Comparison of ENCODE assay signal across 11 mouse cellular contexts in genomic region chr5:24726901-24727836, GRCm38 (mm10). TPM values are rescaled to one million over a fixed set of nuclear protein-coding genes. Genes with fewer than 3 reads are reported as not detected.
DNase-seq lines count a peak whose midpoint lies in the region; ATAC-seq and TF ChIP-seq lines count a peak whose summit lies in the region.
"Had no signal": no experiment of that assay in that cellular context is flagged by ENCODE, and none has a peak within 500 bp of the region (broad histone marks: within the 10 kb centered on the region; RNA-seq: fewer than 3 reads in every experiment).

No protein-coding gene starts in this region.

- 0 out of 2 replicates have a peak, but pooled peaks have one; percentile 4 for ATAC-seq in intestine, embryonic 14.5 days (replicated peaks; ENCODE audit: low FRiP score, low TSS enrichment, low read depth)
- no peak for ATAC-seq in intestine, postnatal 0 days
- ATAC-seq in liver, embryonic 11.5 days (replicated peaks; ENCODE audit: low FRiP score), result peak; percentile 64
- ATAC-seq: forebrain, embryonic 16.5 days had no signal

- 62% methylated on average over 12 of the region's 12 CpGs for WGBS in intestine, embryonic 14.5 days
- WGBS in intestine, postnatal 0 days, result 56% methylated on average over 12 of the region's 12 CpGs
- 57% methylated on average over 12 of the region's 12 CpGs for WGBS in liver, embryonic 11.5 days
- WGBS in midbrain, embryonic 10.5 days, result 71% methylated on average over 12 of the region's 12 CpGs

- H3K36me3 ChIP-seq in intestine, embryonic 14.5 days (ENCODE audit: control insufficient read depth, insufficient read depth, low read length), result no peaks in the 10 kb centered on the region
- H3K36me3 ChIP-seq in intestine, postnatal 0 days (ENCODE audit: control insufficient read depth, insufficient read depth), result no peaks in the 10 kb centered on the region
- no peaks in the 10 kb centered on the region for H3K36me3 ChIP-seq in liver, embryonic 11.5 days (ENCODE audit: control insufficient read depth, insufficient read depth, low read length)
- no peaks in the 10 kb centered on the region for H3K36me3 ChIP-seq in midbrain, embryonic 10.5 days

- no peak for DNase-seq in intestine, embryonic 14.5 days (ENCODE audit: low spot score)
- DNase-seq in urinary bladder, postnatal 14 days (ENCODE audit: low spot score), result peak; percentile 55
- DNase-seq in urinary bladder, postnatal 25 days (ENCODE audit: low spot score), result no peak
- no peak for DNase-seq in liver, embryonic 11.5 days (ENCODE audit: low spot score)
- no peak for DNase-seq in right cerebral cortex, postnatal 14 days
- no peak for DNase-seq in midbrain, embryonic 10.5 days (ENCODE audit: low spot score)
- no peak for DNase-seq in left cerebral cortex, adult 8-10 months (ENCODE audit: low spot score in 2 of 2)
- DNase-seq: heart, adult 2 months had no signal

- no peak overlapping the region for H3K4me2 ChIP-seq in intestine, embryonic 14.5 days (ENCODE audit: low read length)
- H3K4me2 ChIP-seq in intestine, postnatal 0 days (replicated peaks; ENCODE audit: low read depth), result no peak overlapping the region
- H3K4me2 ChIP-seq in liver, embryonic 11.5 days, result peak overlapping the region; percentile 7; the same call in 1 of the 2 replicates

- no peaks in the 10 kb centered on the region for H3K27me3 ChIP-seq in intestine, embryonic 14.5 days (replicated peaks; ENCODE audit: control insufficient read depth, insufficient read depth, low read length)
- H3K27me3 ChIP-seq in intestine, postnatal 0 days (replicated peaks; ENCODE audit: control insufficient read depth, insufficient read depth, low read length), result peaks cover 30% of the 10 kb centered on the region
- peaks cover 41% of the 10 kb centered on the region for H3K27me3 ChIP-seq in liver, embryonic 11.5 days (replicated peaks; ENCODE audit: control insufficient read depth, insufficient read depth, low read length)
- peaks cover 41% of the 10 kb centered on the region for H3K27me3 ChIP-seq in midbrain, embryonic 10.5 days (ENCODE audit: low read depth, poor library complexity, severe bottlenecking)

- no peaks in the 10 kb centered on the region for H3K9me3 ChIP-seq in intestine, embryonic 14.5 days (ENCODE audit: control insufficient read depth, low read length)
- no peaks in the 10 kb centered on the region for H3K9me3 ChIP-seq in intestine, postnatal 0 days (ENCODE audit: control insufficient read depth)
- no peaks in the 10 kb centered on the region for H3K9me3 ChIP-seq in liver, embryonic 11.5 days (ENCODE audit: control insufficient read depth, low read length)
- no peaks in the 10 kb centered on the region for H3K9me3 ChIP-seq in midbrain, embryonic 10.5 days (replicated peaks)

- TF ChIP-seq CTCF in intestine, postnatal 0 days (IDR thresholded peaks at IDR 0.05; ENCODE audit: low read depth), result no peak

- H3K27ac ChIP-seq in intestine, embryonic 14.5 days (ENCODE audit: low read depth), result no peak overlapping the region
- no peak overlapping the region for H3K27ac ChIP-seq in intestine, postnatal 0 days (ENCODE audit: low read depth, low read length)
- no peak overlapping the region for H3K27ac ChIP-seq in liver, embryonic 11.5 days (ENCODE audit: low read depth, low read length)
- no peak overlapping the region for H3K27ac ChIP-seq in midbrain, embryonic 10.5 days (replicated peaks)
- H3K27ac ChIP-seq: heart, adult 2 months had no signal

- H3K4me1 ChIP-seq in intestine, embryonic 14.5 days (replicated peaks; ENCODE audit: control insufficient read depth, insufficient read depth, low read length), result peaks cover 37% of the 10 kb centered on the region
- H3K4me1 ChIP-seq in intestine, postnatal 0 days (replicated peaks; ENCODE audit: control insufficient read depth, insufficient read depth, low read length), result 0 out of 2 replicates have a peak, but pooled peaks cover 3% of the 10 kb centered on the region
- peaks cover 23% of the 10 kb centered on the region for H3K4me1 ChIP-seq in liver, embryonic 11.5 days (replicated peaks; ENCODE audit: control insufficient read depth, insufficient read depth, low read length)
- H3K4me1 ChIP-seq in midbrain, embryonic 10.5 days, result peaks cover 46% of the 10 kb centered on the region

- H3K9ac ChIP-seq in intestine, embryonic 14.5 days (ENCODE audit: low read length), result no peak overlapping the region
- H3K9ac ChIP-seq in intestine, postnatal 0 days (ENCODE audit: low read depth, low read length), result no peak overlapping the region
- no peak overlapping the region for H3K9ac ChIP-seq in liver, embryonic 11.5 days (ENCODE audit: low read depth, low read length)

- H3K4me3 ChIP-seq in intestine, embryonic 14.5 days (ENCODE audit: low read depth, low read length), result no peak overlapping the region
- H3K4me3 ChIP-seq in intestine, postnatal 0 days (ENCODE audit: low read depth, low read length), result no peak overlapping the region
- H3K4me3 ChIP-seq in liver, embryonic 11.5 days (ENCODE audit: low read depth, low read length), result no peak overlapping the region
- no peak overlapping the region for H3K4me3 ChIP-seq in midbrain, embryonic 10.5 days
- H3K4me3 ChIP-seq: heart, adult 2 months; myocyte had no signal

RNA-seq across cellular contexts. Expression of gene Wdr86, which starts 3.4 kb away (rescaled TPM):
- 17.6 and 18.7 TPM in 2 replicates for polyA plus RNA-seq in intestine, embryonic 14.5 days (2014; fragmentation: Nextera tagmentation; extraction: Ambion mirVana)
- polyA plus RNA-seq in intestine, postnatal 0 days (2015; fragmentation: Nextera tagmentation; extraction: Ambion mirVana), result 2.7 and 2.9 TPM in 2 replicates
- polyA plus RNA-seq in liver, embryonic 11.5 days (2014; fragmentation: Nextera tagmentation; extraction: Ambion mirVana), result 9.8 and 11.2 TPM in 2 replicates
- 13.9 and 15.2 TPM in 2 replicates for polyA plus RNA-seq in midbrain, embryonic 10.5 days (2016; fragmentation: Nextera tagmentation; extraction: Ambion mirVana)
- total RNA-seq in left cerebral cortex, adult 8-10 months (2022), result 1 to 10 TPM in 2 of 4 experiments, under 1 TPM in 2; 0.33 to 2.2 (median 0.99) TPM
- polyA plus RNA-seq: myocyte had no signal

RNA-seq across cellular contexts. Expression of gene Crygn, which starts 30.6 kb away (rescaled TPM):
- polyA plus RNA-seq in intestine, embryonic 14.5 days (2014; fragmentation: Nextera tagmentation; extraction: Ambion mirVana), result 1.3 and 2.3 TPM in 2 replicates
- 7.3 and 8.1 TPM in 2 replicates for polyA plus RNA-seq in intestine, postnatal 0 days (2015; fragmentation: Nextera tagmentation; extraction: Ambion mirVana)
- polyA plus RNA-seq in liver, embryonic 11.5 days (2014; fragmentation: Nextera tagmentation; extraction: Ambion mirVana), result not detected in 2 replicates
- 1.1 TPM in 1 of 2 replicates, not detected in the other for polyA plus RNA-seq in midbrain, embryonic 10.5 days (2016; fragmentation: Nextera tagmentation; extraction: Ambion mirVana)
- total RNA-seq in left cerebral cortex, adult 8-10 months (2022), result 1 to 10 TPM in 1 of 4 experiments, not detected in 3; 1.5 TPM
- total RNA-seq: heart, adult 2 months had no signal
- polyA plus RNA-seq: forebrain, embryonic 16.5 days; heart, adult 2 months; myocyte had no signal

RNA-seq across cellular contexts. Expression of gene Nub1, which starts 41.8 kb away (rescaled TPM):
- 34.0 and 36.6 TPM in 2 replicates for polyA plus RNA-seq in intestine, embryonic 14.5 days (2014; fragmentation: Nextera tagmentation; extraction: Ambion mirVana)
- 18.0 and 19.4 TPM in 2 replicates for polyA plus RNA-seq in intestine, postnatal 0 days (2015; fragmentation: Nextera tagmentation; extraction: Ambion mirVana)
- 26.6 and 29.1 TPM in 2 replicates for polyA plus RNA-seq in liver, embryonic 11.5 days (2014; fragmentation: Nextera tagmentation; extraction: Ambion mirVana)
- 27.2 and 29.3 TPM in 2 replicates for polyA plus RNA-seq in midbrain, embryonic 10.5 days (2016; fragmentation: Nextera tagmentation; extraction: Ambion mirVana)
- total RNA-seq in left cerebral cortex, adult 8-10 months (2022), result 10 to 100 TPM; 85.4 to 91.5 (median 86.1) TPM
